Mouse (Mus musculus) bone marrow, adult 2 months (tissue): ENCODE data around the gene Prlhr.

Source experiments
- CTCF ChIP-seq: fragments of 200-500 bp; IDR thresholded peaks from 2 replicates; pipeline ENCODE4 v1.5.1; 2011; ENCODE audit warnings: low read length, control low read depth; ENCODE audit not compliant: control insufficient read depth, insufficient read depth
- POLR2A ChIP-seq: fragments of 200-500 bp; IDR thresholded peaks from 2 replicates; pipeline ENCODE4 v1.6.1; 2011; ENCODE audit warnings: low read depth, mild to moderate bottlenecking, control low read depth, low read length, borderline replicate concordance; ENCODE audit not compliant: control insufficient read depth

GRCm38 (mm10) chr19:60478859-60479258 lies 10.8 kb upstream of the Prlhr start:
- TF ChIP-seq CTCF (no peak), POLR2A (no peak)
